Mouse (Mus musculus): ENCODE measurements around the gene Tsc22d1.

Tsc22d1 gene

GRCm38 (mm10) chr14:76515620-76516019 lies 100.9 kb downstream of the Tsc22d1 start:
- no peak for DNase-seq (ENCODE audit: low read depth, low spot score)

- DNase-seq (ENCODE audit: low read depth, low spot score): no peak
Observed at GRCm38 (mm10) chr14:76518217-76518616, 103.5 kb downstream of the Tsc22d1 start.

- no peak for DNase-seq (ENCODE audit: low read depth, low spot score)
Observed at GRCm38 (mm10) chr14:76520606-76521005, 105.8 kb downstream of the Tsc22d1 start.

GRCm38 (mm10) chr14:76521308-76521707 lies 106.5 kb downstream of the Tsc22d1 start:
- DNase-seq (ENCODE audit: low read depth, low spot score): no peak

GRCm38 (mm10) chr14:76523344-76523743 lies 108.6 kb downstream of the Tsc22d1 start:
- DNase-seq (ENCODE audit: low read depth, low spot score): no peak

GRCm38 (mm10) chr14:76526467-76526866 lies 111.7 kb downstream of the Tsc22d1 start:
- no peak for DNase-seq (ENCODE audit: low read depth, low spot score)

GRCm38 (mm10) chr14:76527030-76527719 lies 112.4 kb downstream of the Tsc22d1 start:
- DNase-seq (ENCODE audit: low read depth, low spot score): no peak

GRCm38 (mm10) chr14:76527758-76528313 lies 113.1 kb downstream of the Tsc22d1 start:
- DNase-seq (ENCODE audit: low read depth, low spot score): no peak

- no peak for DNase-seq (ENCODE audit: low read depth, low spot score)
Observed at GRCm38 (mm10) chr14:76528641-76529040, 113.9 kb downstream of the Tsc22d1 start.

GRCm38 (mm10) chr14:76531027-76531660 lies 116.4 kb downstream of the Tsc22d1 start:
- no peak for DNase-seq (ENCODE audit: low read depth, low spot score)

GRCm38 (mm10) chr14:76532257-76533169 lies 117.8 kb downstream of the Tsc22d1 start:
- DNase-seq (ENCODE audit: low read depth, low spot score): no peak

GRCm38 (mm10) chr14:76533170-76533815 lies 118.5 kb downstream of the Tsc22d1 start:
- no peak for DNase-seq (ENCODE audit: low read depth, low spot score)

- no peak for DNase-seq (ENCODE audit: low read depth, low spot score)
Observed at GRCm38 (mm10) chr14:76535096-76535495, 120.3 kb downstream of the Tsc22d1 start.

- DNase-seq (ENCODE audit: low read depth, low spot score): no peak
Observed at GRCm38 (mm10) chr14:76536921-76537320, 122.2 kb downstream of the Tsc22d1 start.

- DNase-seq (ENCODE audit: low read depth, low spot score): no peak
Observed at GRCm38 (mm10) chr14:76540005-76540670, 125.4 kb downstream of the Tsc22d1 start.

GRCm38 (mm10) chr14:76541341-76541740 lies 126.6 kb downstream of the Tsc22d1 start:
- no peak for DNase-seq (ENCODE audit: low read depth, low spot score)

GRCm38 (mm10) chr14:76544136-76544535 lies 129.4 kb downstream of the Tsc22d1 start:
- no peak for DNase-seq (ENCODE audit: low read depth, low spot score)

- DNase-seq (ENCODE audit: low read depth, low spot score): no peak
Observed at GRCm38 (mm10) chr14:76555263-76556030, 140.7 kb downstream of the Tsc22d1 start.

GRCm38 (mm10) chr14:76556031-76556851 lies 141.5 kb downstream of the Tsc22d1 start:
- DNase-seq (ENCODE audit: low read depth, low spot score): peak; percentile 49

Data from CD4-positive helper T cell, adult 2 months (primary cell).